Mouse (Mus musculus): Measurements from ENCODE around the gene Gm17584.
"Not testable (repeated sequence)": the region's sequence is repeated elsewhere in the genome, so short reads cannot be mapped to it uniquely, and the experiment has no call there.

Gene Gm17584

DNA sequence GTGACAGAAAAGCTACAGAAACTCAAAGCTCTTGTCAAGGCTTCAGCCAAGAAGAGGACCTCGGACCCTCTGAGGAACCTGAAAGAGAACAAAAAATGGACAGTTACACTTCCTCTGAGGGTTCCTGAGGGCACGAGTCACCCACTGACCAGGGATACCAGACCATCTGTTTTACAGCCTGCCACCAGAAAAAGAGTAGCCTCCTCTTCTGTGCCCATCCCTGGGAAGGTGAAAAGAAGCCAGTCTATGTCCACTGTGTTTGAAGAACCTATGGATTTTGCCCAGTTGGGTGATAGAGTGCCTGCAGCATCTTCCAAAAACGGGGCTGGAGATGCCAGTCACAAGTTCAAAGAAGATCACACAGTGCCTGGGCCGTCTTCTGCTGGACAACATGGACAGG is at the start of gene Gm17584:
TSS of gene Gm17584 (plus strand) at position 301 of the 400 bp plus-strand sequence.
- DNase-seq: not testable (repeated sequence)
